Comparison of ENCODE assay signal across 21 mouse cellular contexts in the genomic region with DNA sequence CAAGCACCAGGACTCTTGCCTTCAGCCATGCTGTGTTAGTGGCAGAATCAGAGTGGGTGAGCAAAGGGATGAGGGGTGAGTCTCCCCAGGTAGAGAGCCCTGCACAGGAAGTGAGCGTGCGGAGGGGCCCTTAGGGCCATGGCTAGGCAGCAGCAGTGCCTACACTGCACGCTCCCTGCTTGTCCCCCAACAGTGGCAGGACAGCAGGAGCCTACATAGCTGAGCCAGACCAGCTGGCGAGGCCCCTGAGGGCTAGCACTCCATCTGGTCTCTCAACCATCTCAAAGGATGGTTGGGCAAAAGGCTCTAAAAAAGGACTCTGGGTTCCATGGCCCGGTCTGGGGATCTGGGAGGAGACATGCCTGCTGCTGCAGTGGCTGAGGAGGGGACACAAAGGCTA. TPM values are rescaled to one million over a fixed set of nuclear protein-coding genes. Genes with fewer than 3 reads are reported as not detected.
DNase-seq lines count a peak whose midpoint lies in the region; ATAC-seq and TF ChIP-seq lines count a peak whose summit lies in the region.
"Had no signal": no experiment of that assay in that cellular context is flagged by ENCODE, and none has a peak within 500 bp of the region (broad histone marks: within the 10 kb centered on the region; RNA-seq: fewer than 3 reads in every experiment).

No protein-coding gene starts in this region.

- H3K27ac ChIP-seq in kidney, embryonic 16.5 days (ENCODE audit: low read length) = no peak overlapping the region
- H3K27ac ChIP-seq in ES-E14 (ENCODE audit: insufficient read depth, low read depth, low read length, poor library complexity, severe bottlenecking) = peak overlapping the region; percentile 24; the same call in 1 of the 2 replicates
- H3K27ac ChIP-seq: kidney, postnatal 0 days; macrophage had no signal

- H3K4me1 ChIP-seq in kidney, embryonic 16.5 days (ENCODE audit: insufficient read depth, low read length) = no peaks in the 10 kb centered on the region
- peaks cover 8 to 27% of the 10 kb centered on the region in 2 experiments; a peak in 3 of 4 replicates for H3K4me1 ChIP-seq in ES-E14 (ENCODE audit: control insufficient read depth in 2 of 2, insufficient read depth in 2 of 2, low read length in 2 of 2, poor library complexity in 1 of 2)

- no peak for DNase-seq in cerebellum, postnatal 4 days (ENCODE audit: low spot score in 2 of 2)
- DNase-seq in kidney, adult 8-10 months = no peak
- DNase-seq in ES-E14 (ENCODE audit: low read depth, low spot score) = no peak
- peak; percentile 69 for DNase-seq in cerebellum, adult 8-10 months
- DNase-seq in kidney, adult 9 months = no peak
- DNase-seq: adrenal gland, adult 8-10 months; gastrocnemius, postnatal 25 days had no signal

- H3K9ac ChIP-seq in kidney, embryonic 16.5 days (replicated peaks; ENCODE audit: low read length) = no peak overlapping the region; the same call in 1 of the 2 replicates
- H3K9ac ChIP-seq in ES-E14 (ENCODE audit: insufficient read depth, low read depth, low read length, poor library complexity, severe bottlenecking) = peak overlapping the region; percentile 29; the same call in 1 of the 2 replicates
- H3K9ac ChIP-seq: lung, embryonic 14.5 days had no signal

- WGBS in kidney, embryonic 16.5 days = 63% methylated on average over 5 of the region's 5 CpGs

- H3K4me3 ChIP-seq in kidney, embryonic 16.5 days (ENCODE audit: low read length) = no peak overlapping the region
- no peak overlapping the region for H3K4me3 ChIP-seq in ES-E14 (ENCODE audit: insufficient read depth in 1 of 2, low read depth in 1 of 2, low read length in 2 of 2, poor library complexity in 1 of 2, severe bottlenecking in 1 of 2)

- H3K36me3 ChIP-seq in kidney, embryonic 16.5 days (ENCODE audit: insufficient read depth, low read length) = no peaks in the 10 kb centered on the region
- no peaks in the 10 kb centered on the region for H3K36me3 ChIP-seq in ES-E14 (ENCODE audit: control insufficient read depth, insufficient read depth, low read length, poor library complexity, severe bottlenecking)

- in situ Hi-C loops in ES-E14 (cut with MboI; ENCODE audit: low sequenced_read_pairs in 2 of 2, unreplicated experiment in 2 of 2) = no loop called here

- no peaks in the 10 kb centered on the region for H3K9me3 ChIP-seq in kidney, embryonic 16.5 days (ENCODE audit: low read length)
- no peaks in the 10 kb centered on the region for H3K9me3 ChIP-seq in ES-E14 (ENCODE audit: control insufficient read depth, insufficient read depth, low read depth, low read length)

- H3K27me3 ChIP-seq in kidney, embryonic 16.5 days (ENCODE audit: insufficient read depth, low read length) = 0 out of 2 replicates have a peak, but pooled peaks cover 4% of the 10 kb centered on the region

- ATAC-seq in cerebellum, adult (ENCODE audit: insufficient number of reproducible peaks, low FRiP score, low TSS enrichment) = peak; percentile 88; the same call in 1 of the 2 replicates
- 0 out of 2 replicates have a peak, but pooled peaks have one; percentile 15 for ATAC-seq in kidney, embryonic 16.5 days (ENCODE audit: low FRiP score, low TSS enrichment)
- ATAC-seq in megakaryocyte progenitor cell, adult 5-6 weeks (replicated peaks; ENCODE audit: poor library complexity) = no peak
- ATAC-seq: inflammation-experienced regulatory T-cells, adult 6 months had no signal

- H3K4me2 ChIP-seq in kidney, embryonic 16.5 days (replicated peaks; ENCODE audit: low read depth, low read length) = no peak overlapping the region
- H3K4me2 ChIP-seq: lung, embryonic 14.5 days had no signal

TF ChIP-seq in ES-E14, 5 proteins besides CTCF, POLR2A, EP300 and RAD21:
- TF ChIP-seq MAFK (IDR thresholded peaks at IDR 0.05; ENCODE audit: insufficient read depth, low read depth, low read length) (no peak), ZNF384 (IDR thresholded peaks at IDR 0.05; ENCODE audit: low read depth, low read length) (no peak), CHD2 (IDR thresholded peaks at IDR 0.05; ENCODE audit: low read depth, low read length) (no peak), HCFC1 (IDR thresholded peaks at IDR 0.05; ENCODE audit: borderline replicate concordance, insufficient read depth, low read length) (no peak)

RNA-seq across cellular contexts. Expression of a gene that starts 26.9 kb away (rescaled TPM):
- 0.64 and 0.80 TPM in 2 replicates for polyA plus RNA-seq in kidney, embryonic 16.5 days (2015; fragmentation: Nextera tagmentation; extraction: Ambion mirVana)
- 1.4 and 1.5 TPM in 2 replicates for total RNA-seq in ES-E14 (2012; rRNA removed)
- total RNA-seq in megakaryocyte progenitor cell, adult 5-6 weeks (2015) = not detected in 2 replicates
- total RNA-seq in megakaryocyte progenitor cell, adult 5-6 weeks (2017) = not detected in 2 replicates
- total RNA-seq: gastrocnemius, postnatal 25 days; layer of hippocampus, adult 18-20 months; left cerebral cortex, postnatal 10 days had no signal
- polyA plus RNA-seq: CD4-positive, CD25-positive, alpha-beta regulatory T cell, adult 4 months; embryonic facial prominence, embryonic 14.5 days; frontal cortex, adult 2 months; limb, embryonic 14.5 days; macrophage; midbrain, embryonic 14.5 days had no signal

RNA-seq across cellular contexts. Expression of a gene that starts 28.3 kb away (rescaled TPM):
- 51.4 and 56.9 TPM in 2 replicates for polyA plus RNA-seq in kidney, embryonic 16.5 days (2015; fragmentation: Nextera tagmentation; extraction: Ambion mirVana)
- total RNA-seq in ES-E14 (2012; rRNA removed) = 28.8 and 45.5 TPM in 2 replicates
- total RNA-seq in megakaryocyte progenitor cell, adult 5-6 weeks (2015) = 18.8 and 23.9 TPM in 2 replicates
- 10.7 and 11.0 TPM in 2 replicates for total RNA-seq in megakaryocyte progenitor cell, adult 5-6 weeks (2017)

RNA-seq across cellular contexts. Expression of a gene that starts 46.6 kb away (rescaled TPM):
- polyA plus RNA-seq in kidney, embryonic 16.5 days (2015; fragmentation: Nextera tagmentation; extraction: Ambion mirVana) = 45.9 and 55.8 TPM in 2 replicates
- 65.8 and 114 TPM in 2 replicates for total RNA-seq in ES-E14 (2012; rRNA removed)
- total RNA-seq in megakaryocyte progenitor cell, adult 5-6 weeks (2015) = 0.05 TPM in 1 of 2 replicates, not detected in the other
- not detected in 2 replicates for total RNA-seq in megakaryocyte progenitor cell, adult 5-6 weeks (2017)
- polyA plus RNA-seq: macrophage had no signal

Comparison
In these comparisons a context has a peak if more than half of its experiments do, and no peak if none do; other contexts are left out.
1. RNA of a gene that starts 46.6 kb away (total RNA-seq): 65.8 to 114 TPM in ES-E14; 0.05 TPM in megakaryocyte progenitor cell, adult 5-6 weeks; every median in the first group is over 10 times any median in the second.